Mouse (Mus musculus) forebrain, embryonic 13.5 days (tissue): ENCODE measurements around the gene Theg. TPM values are rescaled to one million over a fixed set of nuclear protein-coding genes. Genes with fewer than 3 reads are reported as not detected.

ENCODE experiments used
- ATAC-seq: fragments of 200-750 bp; cut with Nextera tagmentation; 2 replicates; pipeline ENCODE4 v1.8.0; 2017
- H3K27ac ChIP-seq: fragments of 300-500 bp; sonication (generic); 2 replicates; pipeline ENCODE4 v1.5.1; 2015; ENCODE audit warnings: inconsistent platforms, mild to moderate bottlenecking, moderate library complexity
- H3K27me3 ChIP-seq: fragments of 300-500 bp; sonication (generic); 2 replicates; pipeline ENCODE4 v1.6.1; 2015; ENCODE audit warnings: mild to moderate bottlenecking, inconsistent platforms
- H3K36me3 ChIP-seq: fragments of 300-500 bp; sonication (generic); 2 replicates; pipeline ENCODE4 v1.6.1; 2015; ENCODE audit warnings: mild to moderate bottlenecking, inconsistent platforms; ENCODE audit not compliant: poor library complexity, severe bottlenecking
- H3K4me1 ChIP-seq: fragments of 300-500 bp; sonication (generic); 2 replicates; pipeline ENCODE4 v1.6.1; 2015; ENCODE audit warnings: inconsistent platforms
- H3K4me2 ChIP-seq: fragments of 300-500 bp; sonication (generic); 2 replicates; pipeline ENCODE4 v1.6.1; 2015; ENCODE audit warnings: inconsistent platforms, mild to moderate bottlenecking, moderate library complexity
- H3K4me3 ChIP-seq: fragments of 300-500 bp; sonication (generic); 2 replicates; pipeline ENCODE4 v1.5.1; 2015; ENCODE audit warnings: mild to moderate bottlenecking, inconsistent platforms
- H3K9ac ChIP-seq: fragments of 300-500 bp; sonication (generic); 2 replicates; pipeline ENCODE4 v1.6.1; 2015; ENCODE audit warnings: mild to moderate bottlenecking, inconsistent platforms
- H3K9me3 ChIP-seq: fragments of 300-500 bp; sonication (generic); replicated peaks from 2 replicates; pipeline ENCODE4 v1.6.1; 2016; ENCODE audit warnings: inconsistent platforms
- WGBS: fragments of 180-500 bp; shearing (Covaris S2); methylation state at CpG from one replicate; pipeline ENCODE4 v1.1.7; 2015; 5-methylcytosine and 5-hydroxymethylcytosine counted together
- polyA plus RNA-seq: library from polyadenylated mRNA; unstranded; fragments of >200 nt; fragmentation: Nextera tagmentation; extraction: Ambion mirVana; gene quantifications from 2 replicates; pipeline ENCODE4 v1.2.1, GENCODE M21; 2015

Gene Theg
- polyA plus RNA-seq, 1 experiment from 2014 or later: not detected

DNA sequence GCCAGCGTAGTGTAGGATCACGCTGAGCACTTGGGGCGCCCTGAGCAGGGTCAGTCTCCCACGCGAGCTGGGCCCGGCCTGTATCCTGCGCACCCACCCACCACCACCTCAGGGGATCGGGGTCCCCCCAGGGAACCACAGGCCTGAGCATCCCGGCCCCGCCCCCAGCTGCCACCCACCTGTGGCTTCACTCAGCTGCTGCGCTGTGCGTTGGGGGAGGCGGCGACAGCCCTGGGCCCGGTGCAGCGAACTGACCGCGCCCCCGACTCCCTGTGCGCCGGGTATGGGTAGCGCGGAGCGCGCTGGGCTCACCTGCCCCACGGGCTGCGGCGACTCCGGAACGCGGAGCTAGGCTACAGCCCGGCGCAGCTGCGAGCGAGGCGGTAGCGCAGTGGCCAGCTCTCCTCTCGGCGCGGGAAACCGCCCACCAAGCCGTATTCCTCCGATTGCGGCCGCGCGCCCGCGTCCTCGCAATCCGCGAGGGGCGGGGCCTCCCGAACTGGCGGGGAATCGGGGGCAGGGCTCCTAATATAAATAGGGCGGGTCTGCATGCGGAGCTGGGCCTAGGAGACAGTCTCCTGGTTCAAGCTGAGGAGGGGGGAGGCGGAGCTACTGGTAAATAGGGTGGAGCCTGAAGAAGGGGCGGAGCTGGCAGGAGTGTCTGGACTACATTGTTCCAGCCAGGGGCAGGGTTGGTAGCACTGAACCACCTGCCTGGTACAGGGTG lies 26.6 kb upstream of the Theg start, which contains the start of gene C2cd4c:
Gene C2cd4c, minus strand, starts transcription at position 448 of the 727 bp plus-strand sequence.
- H3K4me2 ChIP-seq: peak within 1 kb of the TSS; percentile 96
- H3K9me3 ChIP-seq: no peaks in the 10 kb centered on the region
- H3K4me1 ChIP-seq: peaks cover 26% of the 10 kb centered on the region
- H3K4me3 ChIP-seq: peak within 1 kb of the TSS; percentile 60
- H3K27ac ChIP-seq: no peak within 1 kb of the TSS
- H3K27me3 ChIP-seq: peaks cover 39% of the 10 kb centered on the region
- WGBS: 2% methylated on average over 54 of the region's 60 CpGs
- no peaks in the 10 kb centered on the region for H3K36me3 ChIP-seq
- ATAC-seq: peak; percentile 79
- peak within 1 kb of the TSS; percentile 65 for H3K9ac ChIP-seq

GRCm38 (mm10) chr10:79612192-79613135 lies 25.3 kb upstream of the Theg start:
- Histone ChIP-seq H3K4me3 (peak overlapping the region; percentile 60), H3K9me3 (no peaks in the 10 kb centered on the region), H3K4me2 (peak overlapping the region; percentile 96), H3K36me3 (no peaks in the 10 kb centered on the region), H3K27me3 (peaks cover 39% of the 10 kb centered on the region), H3K9ac (peak overlapping the region; percentile 41), H3K4me1 (peaks cover 26% of the 10 kb centered on the region), H3K27ac (no peak overlapping the region)
- WGBS: 9% methylated on average over 51 of the region's 51 CpGs
- no peak; the same call in 1 of the 2 replicates for ATAC-seq

DNA sequence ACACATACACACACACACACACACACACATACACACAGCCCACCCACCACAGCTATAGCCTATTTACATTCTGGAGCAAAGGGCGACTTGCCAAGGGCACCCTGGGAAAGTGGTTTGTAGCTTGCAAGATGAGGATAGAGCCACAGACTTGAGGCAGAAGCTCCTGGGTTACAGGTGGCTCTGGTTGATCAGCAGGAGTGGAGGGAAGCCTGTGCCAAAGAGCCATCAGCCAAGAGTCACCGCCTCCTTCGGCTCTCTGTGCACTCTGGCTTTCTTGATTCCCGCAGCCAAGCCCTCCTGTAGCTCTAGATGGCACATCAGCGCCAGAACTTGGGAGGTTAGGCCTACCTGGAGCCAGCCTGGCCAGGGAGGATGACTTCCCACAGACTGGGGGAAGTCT lies 24.2 kb upstream of the Theg start:
- no peak overlapping the region for H3K9ac ChIP-seq
- no peak overlapping the region for H3K4me3 ChIP-seq
- 37% methylated on average over 5 of the region's 5 CpGs for WGBS
- ATAC-seq: no peak
- no peak overlapping the region for H3K4me2 ChIP-seq
- H3K27ac ChIP-seq: no peak overlapping the region
- H3K36me3 ChIP-seq: no peaks in the 10 kb centered on the region
- H3K4me1 ChIP-seq: peaks cover 26% of the 10 kb centered on the region
- peaks cover 39% of the 10 kb centered on the region for H3K27me3 ChIP-seq
- H3K9me3 ChIP-seq: no peaks in the 10 kb centered on the region

DNA sequence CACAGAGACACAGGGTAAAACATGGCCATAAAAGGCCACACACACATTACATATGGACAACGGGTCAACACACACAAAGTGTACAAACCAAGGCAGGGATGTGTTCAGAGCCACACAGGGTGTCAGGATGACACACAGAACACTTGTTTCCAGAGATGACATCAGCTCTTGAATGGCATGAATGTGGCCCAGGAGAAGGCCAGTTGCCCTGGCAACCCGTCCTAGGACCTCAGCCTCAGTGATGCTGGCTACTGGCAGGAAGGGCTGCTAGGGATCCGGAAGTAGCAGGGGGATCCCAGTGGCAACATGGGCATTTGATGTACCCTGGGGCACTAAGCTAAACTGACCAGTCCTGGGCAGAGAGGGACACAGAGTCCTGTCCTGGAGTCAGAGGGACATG lies 22.1 kb upstream of the Theg start:
- Histone ChIP-seq H3K27ac (no peak overlapping the region), H3K9ac (0 out of 2 replicates have a peak overlapping the region, but pooled peaks have one; percentile 13), H3K36me3 (no peaks in the 10 kb centered on the region), H3K4me3 (no peak overlapping the region), H3K27me3 (peaks cover 39% of the 10 kb centered on the region), H3K4me1 (peaks cover 23% of the 10 kb centered on the region), H3K4me2 (no peak overlapping the region), H3K9me3 (no peaks in the 10 kb centered on the region)
- 67% methylated on average over 3 of the region's 3 CpGs for WGBS
- ATAC-seq: no peak

GRCm38 (mm10) chr10:79607892-79608291 lies 20.8 kb upstream of the Theg start:
- Histone ChIP-seq H3K4me3 (no peak overlapping the region), H3K4me2 (no peak overlapping the region), H3K9ac (no peak overlapping the region), H3K36me3 (no peaks in the 10 kb centered on the region), H3K27ac (no peak overlapping the region), H3K9me3 (no peaks in the 10 kb centered on the region), H3K27me3 (peaks cover 27% of the 10 kb centered on the region), H3K4me1 (peaks cover 12% of the 10 kb centered on the region)
- WGBS: 37% methylated on average over 2 of the region's 2 CpGs
- no peak for ATAC-seq

DNA sequence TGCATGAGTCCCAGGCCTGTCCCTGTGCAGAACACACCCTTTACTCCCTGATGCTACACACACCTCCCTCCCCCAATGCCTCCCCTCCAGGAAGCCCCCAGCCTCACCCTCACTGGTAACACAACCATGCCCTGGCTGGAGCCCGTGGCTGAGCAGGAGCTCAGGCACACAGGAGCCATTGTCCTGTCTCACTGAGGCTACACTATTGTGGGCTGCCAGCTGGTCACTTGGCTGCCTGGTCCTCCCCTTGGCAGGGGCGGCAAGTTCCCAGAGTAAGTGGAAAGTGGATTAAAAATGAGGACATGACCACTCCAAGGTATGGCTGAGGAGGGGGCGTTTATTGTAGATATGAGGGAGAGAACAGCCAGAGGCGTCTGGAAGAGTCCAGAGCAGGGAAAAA lies 19.4 kb upstream of the Theg start:
- H3K27me3 ChIP-seq: peaks cover 14% of the 10 kb centered on the region
- WGBS: 57% methylated on average over 4 of the region's 4 CpGs
- no peaks in the 10 kb centered on the region for H3K36me3 ChIP-seq
- H3K9me3 ChIP-seq: no peaks in the 10 kb centered on the region
- no peak for ATAC-seq
- H3K9ac ChIP-seq: no peak overlapping the region
- no peaks in the 10 kb centered on the region for H3K4me1 ChIP-seq
- H3K4me3 ChIP-seq: no peak overlapping the region
- no peak overlapping the region for H3K27ac ChIP-seq
- no peak overlapping the region for H3K4me2 ChIP-seq

GRCm38 (mm10) chr10:79597936-79598230 lies 10.8 kb upstream of the Theg start:
- H3K4me2 ChIP-seq: no peak overlapping the region
- peaks cover 19% of the 10 kb centered on the region for H3K27me3 ChIP-seq
- ATAC-seq: no peak
- H3K4me1 ChIP-seq: no peaks in the 10 kb centered on the region
- H3K36me3 ChIP-seq: no peaks in the 10 kb centered on the region
- no peaks in the 10 kb centered on the region for H3K9me3 ChIP-seq
- H3K27ac ChIP-seq: no peak overlapping the region
- 75% methylated on average over 4 of the region's 4 CpGs for WGBS
- H3K4me3 ChIP-seq: no peak overlapping the region
- no peak overlapping the region for H3K9ac ChIP-seq

GRCm38 (mm10) chr10:79597051-79597935 lies 10.2 kb upstream of the Theg start:
- WGBS: 37% methylated on average over 13 of the region's 13 CpGs
- no peak overlapping the region for H3K9ac ChIP-seq

DNA sequence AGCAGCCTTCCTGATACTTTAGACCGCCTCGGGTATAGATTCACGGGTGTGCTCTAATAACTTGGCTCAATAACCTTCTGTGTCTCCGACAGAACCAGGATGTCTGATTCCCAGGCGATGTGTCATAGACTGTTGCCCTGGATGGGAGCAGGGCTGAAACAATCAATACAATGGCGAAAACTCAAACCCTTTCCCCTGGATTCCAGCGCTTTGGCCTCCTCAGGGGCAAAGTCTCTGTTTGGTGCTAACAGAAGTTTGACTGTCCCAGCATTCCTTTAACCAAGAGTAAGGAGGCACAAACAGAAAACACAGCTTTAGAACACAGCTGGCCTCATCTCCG lies 8.4 kb upstream of the Theg start:
- WGBS: 58% methylated on average over 8 of the region's 8 CpGs
- no peaks in the 10 kb centered on the region for H3K9me3 ChIP-seq
- no peak overlapping the region for H3K4me2 ChIP-seq
- H3K4me1 ChIP-seq: no peaks in the 10 kb centered on the region
- no peak overlapping the region for H3K4me3 ChIP-seq
- peak; percentile 48; the same call in 1 of the 2 replicates for ATAC-seq
- no peak overlapping the region for H3K9ac ChIP-seq
- H3K36me3 ChIP-seq: no peaks in the 10 kb centered on the region
- no peak overlapping the region for H3K27ac ChIP-seq
- H3K27me3 ChIP-seq: peaks cover 19% of the 10 kb centered on the region

More at GRCm38 (mm10) chr10:79597051-79597935, 10.2 kb upstream of the Theg start:
- H3K4me2 ChIP-seq: no peak overlapping the region
- no peaks in the 10 kb centered on the region for H3K9me3 ChIP-seq
- peaks cover 19% of the 10 kb centered on the region for H3K27me3 ChIP-seq
- ATAC-seq: no peak
- no peaks in the 10 kb centered on the region for H3K36me3 ChIP-seq
- H3K27ac ChIP-seq: no peak overlapping the region
- no peak overlapping the region for H3K4me3 ChIP-seq
- H3K4me1 ChIP-seq: no peaks in the 10 kb centered on the region

- Histone ChIP-seq H3K36me3 (no peaks in the 10 kb centered on the region), H3K9me3 (no peaks in the 10 kb centered on the region), H3K4me2 (peak overlapping the region; percentile 27), H3K27me3 (peaks cover 19% of the 10 kb centered on the region), H3K4me3 (no peak overlapping the region), H3K9ac (no peak overlapping the region), H3K4me1 (no peaks in the 10 kb centered on the region), H3K27ac (no peak overlapping the region)
- 21% methylated on average over 17 of the region's 17 CpGs for WGBS
- peak; percentile 94 for ATAC-seq
Observed at GRCm38 (mm10) chr10:79594872-79595589, 7.9 kb upstream of the Theg start.

DNA sequence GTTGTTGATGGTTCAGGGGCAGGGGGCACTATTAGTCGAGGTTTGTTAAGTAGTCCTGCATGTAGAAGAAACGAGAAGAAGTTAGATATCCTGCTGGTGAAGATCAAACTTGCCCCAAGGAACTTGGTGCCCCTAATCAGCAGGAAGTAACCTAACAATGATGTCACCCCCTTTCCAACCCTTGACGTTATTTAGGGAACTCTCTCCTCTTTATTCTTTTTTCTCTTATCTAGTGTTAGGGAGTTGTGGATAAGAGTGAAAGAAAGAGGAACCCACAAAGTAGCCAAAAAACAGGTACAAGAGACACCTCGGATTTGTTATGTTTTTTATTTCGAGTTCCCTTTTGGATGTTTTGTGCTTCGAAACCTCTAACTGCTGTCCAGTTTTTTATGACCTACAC lies 7.0 kb upstream of the Theg start:
- H3K27ac ChIP-seq: no peak overlapping the region
- no peaks in the 10 kb centered on the region for H3K4me1 ChIP-seq
- no peak overlapping the region for H3K9ac ChIP-seq
- no peak for ATAC-seq
- no peak overlapping the region for H3K4me3 ChIP-seq
- no peak overlapping the region for H3K4me2 ChIP-seq
- H3K36me3 ChIP-seq: no peaks in the 10 kb centered on the region
- H3K27me3 ChIP-seq: peaks cover 19% of the 10 kb centered on the region
- WGBS: 59% methylated on average over 6 of the region's 6 CpGs
- no peaks in the 10 kb centered on the region for H3K9me3 ChIP-seq
